Mouse (Mus musculus) megakaryocyte, adult 5-6 weeks (primary cell): ENCODE results near the gene Epha3. TPM values are rescaled to one million over a fixed set of nuclear protein-coding genes. Genes with fewer than 3 reads are reported as not detected.

Experiments
- ATAC-seq: 2 replicates; pipeline ENCODE4 v1.8.0; 2016; ENCODE audit warnings: mild to moderate bottlenecking, inconsistent platforms; ENCODE audit not compliant: poor library complexity, severe bottlenecking
- total RNA-seq, 2 experiments: library from RNA; stranded (forward) in 1 of 2; stranded (reverse) in 1 of 2; fragments of 153-499, 151-499 nt in 1 of 2; fragments of 221-1000, 200-1000 nt in 1 of 2; gene quantifications; 2 replicates each; pipeline versions ENCODE4 v1.2.3 to v1.2.4; 2015 to 2017

Epha3 gene
- total RNA-seq, 2 experiments from 2014 or later = 0.18 TPM; not detected in 1

- no peak for ATAC-seq
These were observed 71.9 kb downstream of the Epha3 start for GRCm38 (mm10) chr16:63792084-63792483.

GRCm38 (mm10) chr16:63783544-63783943 lies 80.4 kb downstream of the Epha3 start:
- no peak for ATAC-seq

- ATAC-seq = no peak
These were observed 81.9 kb downstream of the Epha3 start for GRCm38 (mm10) chr16:63782101-63782500.

- ATAC-seq = no peak
These were observed 83.8 kb downstream of the Epha3 start for GRCm38 (mm10) chr16:63780151-63780550.

GRCm38 (mm10) chr16:63777811-63778210 lies 86.2 kb downstream of the Epha3 start:
- ATAC-seq = no peak

GRCm38 (mm10) chr16:63772566-63772965 lies 91.4 kb downstream of the Epha3 start:
- no peak for ATAC-seq

GRCm38 (mm10) chr16:63767589-63767988 lies 96.4 kb downstream of the Epha3 start:
- ATAC-seq = no peak

GRCm38 (mm10) chr16:63761177-63761576 lies 102.8 kb downstream of the Epha3 start:
- ATAC-seq = no peak

- ATAC-seq = no peak
These were observed 103.9 kb downstream of the Epha3 start for GRCm38 (mm10) chr16:63760112-63760511.

- no peak for ATAC-seq
These were observed 110.9 kb downstream of the Epha3 start for GRCm38 (mm10) chr16:63753052-63753451.

GRCm38 (mm10) chr16:63747817-63748216 lies 116.2 kb downstream of the Epha3 start:
- no peak for ATAC-seq

- no peak for ATAC-seq
These were observed 118.5 kb downstream of the Epha3 start for GRCm38 (mm10) chr16:63745465-63745864.

- no peak for ATAC-seq
These were observed 120.6 kb downstream of the Epha3 start for GRCm38 (mm10) chr16:63743208-63743854.

- no peak for ATAC-seq
These were observed 144.7 kb downstream of the Epha3 start for GRCm38 (mm10) chr16:63719235-63719634.

- no peak for ATAC-seq
These were observed 146.7 kb downstream of the Epha3 start for GRCm38 (mm10) chr16:63717317-63717716.

- ATAC-seq = no peak
These were observed 156.8 kb downstream of the Epha3 start for GRCm38 (mm10) chr16:63706912-63707868.

- ATAC-seq = no peak
These were observed 174.6 kb downstream of the Epha3 start for GRCm38 (mm10) chr16:63689371-63689770.

- no peak for ATAC-seq
These were observed 179.8 kb downstream of the Epha3 start for GRCm38 (mm10) chr16:63684211-63684610.

- ATAC-seq = no peak
These were observed 189.5 kb downstream of the Epha3 start for GRCm38 (mm10) chr16:63674426-63674825.

GRCm38 (mm10) chr16:63673236-63673840 lies 190.6 kb downstream of the Epha3 start:
- no peak for ATAC-seq

- no peak for ATAC-seq
These were observed 198.0 kb downstream of the Epha3 start for GRCm38 (mm10) chr16:63665897-63666464.
